Mouse (Mus musculus) olfactory bulb, adult 2 months (tissue): ENCODE data around the gene Atg10.

ENCODE experiments used
- CTCF ChIP-seq: fragments of 200-500 bp; IDR thresholded peaks from 2 replicates; pipeline ENCODE4 v1.5.1; 2012; ENCODE audit warnings: low read depth, mild to moderate bottlenecking, low read length, moderate library complexity; ENCODE audit not compliant: insufficient read depth
- POLR2A ChIP-seq: fragments of 200-500 bp; IDR thresholded peaks from 2 replicates; pipeline ENCODE4 v1.6.1; 2012; ENCODE audit warnings: mild to moderate bottlenecking, low read depth, low read length, moderate library complexity; ENCODE audit not compliant: insufficient read depth

DNA sequence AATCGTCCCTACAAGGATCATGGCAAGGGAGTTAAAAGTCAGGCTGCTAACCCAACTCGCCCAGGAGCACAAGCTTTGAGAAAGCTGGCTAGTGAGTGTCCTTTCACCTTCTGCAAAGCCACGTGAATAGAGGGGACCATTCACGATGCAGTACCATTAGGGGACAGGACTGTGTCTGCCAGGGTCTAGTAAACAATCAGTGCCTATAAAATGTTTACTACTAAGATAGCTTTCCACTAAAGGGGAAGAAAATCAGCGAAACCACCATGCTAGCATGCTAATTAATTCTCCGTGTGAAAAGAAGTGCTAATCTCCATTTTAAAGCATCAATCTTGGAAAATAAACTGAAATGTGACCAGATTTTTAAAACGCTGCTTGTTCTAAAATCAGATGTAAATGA lies 250.4 kb downstream of the Atg10 start:
- TF ChIP-seq CTCF (no peak), POLR2A (no peak)
